Mouse (Mus musculus) brain, adult 10 weeks (tissue): ENCODE measurements around the gene Scnn1g. TPM values are rescaled to one million over a fixed set of nuclear protein-coding genes. Genes with fewer than 3 reads are reported as not detected.

ENCODE experiments used
- polyA plus RNA-seq: library from polyadenylated mRNA; stranded (reverse); fragments of 350-450 nt; fragmentation: Illumina TruSeq; extraction: RNeasy Lipid Tissue Mini Kit (QIAGEN cat#74804); gene quantifications from one replicate; pipeline ENCODE4 v1.2.3, GENCODE M21; 2015; ENCODE audit warnings: low read depth, low replicate concordance

Gene Scnn1g
- polyA plus RNA-seq: not detected

DNA sequence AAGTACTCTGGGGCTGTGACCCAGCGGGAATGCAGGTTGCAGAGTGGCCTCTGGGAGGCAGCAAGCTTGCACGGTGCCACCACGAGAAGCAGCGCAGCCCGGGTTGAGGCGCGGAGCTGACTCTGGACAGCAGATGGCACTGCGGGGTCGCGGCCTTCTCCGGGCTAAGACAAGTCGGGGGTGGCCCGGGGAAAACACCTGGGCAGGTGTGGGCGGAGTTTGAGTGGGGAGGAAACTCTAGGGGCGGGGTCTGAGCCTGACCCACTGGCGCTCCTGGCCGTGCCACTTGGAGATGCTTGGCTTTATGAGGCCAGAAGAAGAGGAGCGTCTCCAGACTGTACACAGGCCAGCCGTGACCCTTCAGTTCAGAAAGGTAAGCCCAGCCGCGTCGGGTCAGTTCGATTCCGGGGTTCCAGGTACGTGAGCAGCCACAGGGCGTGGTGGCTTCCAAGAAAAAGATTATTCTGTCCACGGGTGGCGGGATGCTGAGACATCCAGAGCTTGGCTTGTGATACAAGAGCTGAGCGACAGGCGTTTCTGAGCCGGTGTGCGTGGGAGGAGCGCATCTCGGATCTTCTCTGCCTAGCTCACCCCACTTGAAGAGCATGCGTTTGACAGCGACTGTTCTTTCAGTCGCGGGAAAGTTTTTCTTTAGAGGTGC, at the start of gene Scnn1g:
TSS of gene Scnn1g (plus strand) at position 309 of the 661 bp plus-strand sequence.

GRCm38 (mm10) chr7:121707073-121707667, 27.1 kb upstream of the Scnn1g start, which contains the start of gene Usp31:
Gene Usp31, minus strand, starts transcription at chr7:121707253.

Other genes with a start within 250 kb of the Scnn1g start
- 30.3 TPM for gene Usp31, start 27.2 kb upstream of the Scnn1g start, polyA plus RNA-seq
- not detected for gene Scnn1b, start 130.6 kb downstream of the Scnn1g start, polyA plus RNA-seq
- 30.6 TPM for gene Cog7, start 247.2 kb downstream of the Scnn1g start, polyA plus RNA-seq